Mouse (Mus musculus): ENCODE results near the gene Pkd2. TPM values are rescaled to one million over a fixed set of nuclear protein-coding genes. Genes with fewer than 3 reads are reported as not detected.

The Pkd2 gene
- 123 TPM for polyA plus RNA-seq (2021)

DNA sequence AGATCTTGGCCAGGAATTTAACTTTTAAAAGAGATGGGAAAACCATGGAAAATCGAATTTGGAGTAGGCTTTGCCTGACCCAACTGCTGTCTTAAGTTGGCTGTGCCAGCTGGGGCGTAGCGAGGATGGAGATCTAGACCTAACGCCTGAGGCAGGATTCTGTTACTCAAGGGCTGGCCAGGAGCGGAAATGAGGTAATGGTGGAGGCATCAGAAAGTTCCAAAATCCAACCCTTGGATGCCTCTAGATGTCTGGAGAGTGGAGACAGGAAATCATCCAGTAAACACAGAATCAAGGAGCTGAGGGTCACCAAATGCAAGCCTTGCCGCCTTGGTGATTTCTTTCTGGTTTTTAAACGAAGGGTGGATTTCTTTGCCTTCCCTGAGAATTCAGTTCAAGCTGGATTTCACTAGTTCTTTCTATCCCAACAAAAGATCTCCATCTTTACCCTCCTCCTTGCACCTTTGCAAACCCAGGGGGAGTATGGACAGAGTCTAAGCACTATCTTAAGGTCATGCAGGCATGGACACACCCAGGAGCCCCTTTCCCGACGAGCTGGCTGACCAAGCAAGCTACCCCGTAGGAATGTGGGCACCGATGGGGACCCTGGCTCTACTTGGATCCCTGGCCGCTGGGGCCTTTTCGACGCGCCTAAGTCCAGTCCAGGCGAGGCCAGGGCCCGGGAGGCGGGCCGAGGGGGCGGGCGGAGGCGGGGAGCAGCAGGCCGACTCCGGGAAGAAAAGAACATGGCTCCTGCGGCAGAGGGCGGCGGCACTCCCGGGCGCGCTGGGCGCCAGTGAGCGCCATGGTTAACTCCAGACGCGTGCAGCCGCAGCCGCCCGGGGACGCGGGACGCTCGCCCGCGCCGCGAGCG is at the start of gene Pkd2:
TSS of gene Pkd2 (plus strand) at position 619 of the 874 bp plus-strand sequence.
- TF ChIP-seq CTCF (IDR thresholded peaks at IDR 0.05): no peak
- peak; percentile 91 for ATAC-seq
- in situ Hi-C loops (cut with MboI; ENCODE audit: low pct_unique_long_range_greater_than_20kb): loop anchor here (10.0 to 25.0 kb wide), 2 partner anchors 414 to 853 kb away; partner anchors contain the start of gene Nudt9
- ChIA-PET CTCF (interaction anchor here (0.9 to 1.9 kb wide), 7 partner anchors 12 to 116 kb away, joined by 3 to 5 read pairs (median 3); no protein-coding TSS in a partner anchor), POLR2A (interaction anchor here (0.7 to 1.8 kb wide), 6 partner anchors 13 to 105 kb away, joined by 3 to 11 read pairs (median 4); no protein-coding TSS in a partner anchor)
- H3K27me3 ChIP-seq: no peaks in the 10 kb centered on the region
- DNase-seq (ENCODE audit: low read depth, low spot score): no peak

- TF ChIP-seq CTCF (IDR thresholded peaks at IDR 0.05): no peak
- DNase-seq (ENCODE audit: low read depth, low spot score) (no peak), ATAC-seq (no peak)
- POLR2A ChIA-PET: no interaction called here
- no peaks in the 10 kb centered on the region for H3K27me3 ChIP-seq
- CTCF ChIA-PET: interaction anchor here (1.3 kb wide), 1 partner anchor 22 kb away, joined by 3 read pairs; no protein-coding TSS in a partner anchor
- in situ Hi-C loops (cut with MboI; ENCODE audit: low pct_unique_long_range_greater_than_20kb): loop anchor here (25.0 kb wide), 2 partner anchors 679 to 1029 kb away; no protein-coding TSS in a partner anchor
Measured at GRCm38 (mm10) chr5:104415999-104416398, 43.3 kb upstream of the Pkd2 start.

- no peak for TF ChIP-seq CTCF (IDR thresholded peaks at IDR 0.05)
- ChIA-PET POLR2A (no interaction called here), CTCF (no interaction called here)
- no peak for DNase-seq (ENCODE audit: low read depth, low spot score)
- in situ Hi-C loops (cut with MboI; ENCODE audit: low pct_unique_long_range_greater_than_20kb): loop anchor here (25.0 kb wide), 2 partner anchors 680 to 1030 kb away; no protein-coding TSS in a partner anchor
- no peak for ATAC-seq
- H3K27me3 ChIP-seq: no peaks in the 10 kb centered on the region
Measured at GRCm38 (mm10) chr5:104417028-104417427, 42.2 kb upstream of the Pkd2 start.

- ChIA-PET CTCF (interaction anchor here (2.3 kb wide), 1 partner anchor 9 kb away, joined by 7 read pairs; no protein-coding TSS in a partner anchor), POLR2A (no interaction called here)
- DNase-seq (ENCODE audit: low read depth, low spot score): no peak
- no peaks in the 10 kb centered on the region for H3K27me3 ChIP-seq
- TF ChIP-seq CTCF (IDR thresholded peaks at IDR 0.05): no peak
- in situ Hi-C loops (cut with MboI; ENCODE audit: low pct_unique_long_range_greater_than_20kb): loop anchor here (25.0 kb wide), 2 partner anchors 680 to 1030 kb away; no protein-coding TSS in a partner anchor
- no peak for ATAC-seq
Measured at GRCm38 (mm10) chr5:104417721-104418120, 41.5 kb upstream of the Pkd2 start.

DNA sequence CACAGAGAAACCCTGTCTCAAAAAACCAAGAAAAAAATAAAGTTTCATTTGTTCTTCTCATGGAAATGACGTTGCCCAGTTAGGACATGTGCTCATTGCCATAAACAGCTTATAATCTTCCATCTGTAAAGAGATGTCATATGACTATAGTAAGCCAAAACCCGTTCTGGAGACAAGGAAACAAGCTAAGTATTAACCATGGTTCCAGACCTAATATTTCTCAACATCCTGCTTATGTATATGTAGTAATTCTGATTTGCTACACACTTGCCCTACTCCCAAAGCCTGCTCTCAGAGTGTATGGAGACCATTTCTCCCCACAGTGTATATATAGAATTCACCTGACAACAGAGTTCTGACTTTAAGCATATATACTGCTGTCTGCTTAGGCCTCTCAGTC is 37.2 kb upstream of the Pkd2 start:
- DNase-seq (ENCODE audit: low read depth, low spot score): no peak
- no peaks in the 10 kb centered on the region for H3K27me3 ChIP-seq
- in situ Hi-C loops (cut with MboI; ENCODE audit: low pct_unique_long_range_greater_than_20kb): loop anchor here (25.0 kb wide), 2 partner anchors 685 to 1035 kb away; no protein-coding TSS in a partner anchor
- no peak for ATAC-seq
- ChIA-PET POLR2A (interaction anchor here (0.7 kb wide), 1 partner anchor 14 kb away, joined by 3 read pairs; no protein-coding TSS in a partner anchor), CTCF (interaction anchor here (0.9 to 1.2 kb wide), 3 partner anchors 16 to 23 kb away, joined by 3 read pairs; no protein-coding TSS in a partner anchor)
- TF ChIP-seq CTCF (IDR thresholded peaks at IDR 0.05): no peak

GRCm38 (mm10) chr5:104423861-104424260 is 35.4 kb upstream of the Pkd2 start:
- in situ Hi-C loops (cut with MboI; ENCODE audit: low pct_unique_long_range_greater_than_20kb): loop anchor here (25.0 kb wide), 2 partner anchors 687 to 1037 kb away; no protein-coding TSS in a partner anchor
- no peaks in the 10 kb centered on the region for H3K27me3 ChIP-seq
- no peak for DNase-seq (ENCODE audit: low read depth, low spot score)
- no peak for TF ChIP-seq CTCF (IDR thresholded peaks at IDR 0.05)
- ChIA-PET POLR2A (interaction anchor here (0.9 to 5.2 kb wide), 4 partner anchors 12 to 29 kb away, joined by 3 to 33 read pairs (median 3); partner anchors contain the start of gene Spp1), CTCF (interaction anchor here (0.7 to 3.4 kb wide), 9 partner anchors 9 to 81 kb away, joined by 3 to 21 read pairs (median 5); no protein-coding TSS in a partner anchor)
- peak; percentile 97 for ATAC-seq

DNA sequence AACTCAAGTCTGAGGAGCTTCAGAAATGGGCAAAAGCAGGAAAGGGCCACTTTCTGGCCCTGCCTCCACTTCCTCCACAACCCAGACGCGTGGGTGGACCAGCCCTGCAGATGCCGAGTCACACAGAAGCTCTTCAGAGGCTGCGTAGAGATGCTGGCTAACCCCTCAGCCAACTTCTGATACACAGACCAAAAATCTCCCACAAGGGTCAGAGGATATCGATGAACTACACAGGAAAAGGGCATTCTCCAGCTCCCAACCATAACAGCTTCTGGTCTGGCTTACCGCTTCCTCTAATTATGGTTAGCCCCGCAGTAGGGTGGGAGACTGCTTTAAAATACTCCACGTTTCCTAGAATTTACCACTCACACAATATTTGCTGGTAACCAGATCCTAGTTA is 33.3 kb upstream of the Pkd2 start:
- in situ Hi-C loops (cut with MboI; ENCODE audit: low pct_unique_long_range_greater_than_20kb): no loop called here
- CTCF ChIA-PET: interaction anchor here (1.3 to 3.4 kb wide), 5 partner anchors 8 to 80 kb away, joined by 4 to 21 read pairs (median 9); partner anchors contain the start of gene Spp1
- DNase-seq (ENCODE audit: low read depth, low spot score) (no peak), ATAC-seq (no peak)
- POLR2A ChIA-PET: interaction anchor here (0.9 to 5.2 kb wide), 3 partner anchors 10 to 26 kb away, joined by 3 to 33 read pairs (median 3); partner anchors contain the start of gene Spp1
- no peaks in the 10 kb centered on the region for H3K27me3 ChIP-seq
- TF ChIP-seq CTCF (IDR thresholded peaks at IDR 0.05): no peak

GRCm38 (mm10) chr5:104432886-104433285 is 26.4 kb upstream of the Pkd2 start:
- peak; percentile 77 for TF ChIP-seq CTCF (IDR thresholded peaks at IDR 0.05)
- H3K27me3 ChIP-seq: no peaks in the 10 kb centered on the region
- in situ Hi-C loops (cut with MboI; ENCODE audit: low pct_unique_long_range_greater_than_20kb): no loop called here
- CTCF ChIA-PET: interaction anchor here (1.1 to 6.6 kb wide), 6 partner anchors 9 to 90 kb away, joined by 3 to 115 read pairs (median 4); no protein-coding TSS in a partner anchor
- DNase-seq (ENCODE audit: low read depth, low spot score) (no peak), ATAC-seq (peak; percentile 64)
- POLR2A ChIA-PET: interaction anchor here (1.6 to 6.0 kb wide), 2 partner anchors 13 to 37 kb away, joined by 4 to 27 read pairs; no protein-coding TSS in a partner anchor

GRCm38 (mm10) chr5:104433968-104434565 is 25.2 kb upstream of the Pkd2 start:
- H3K27me3 ChIP-seq: no peaks in the 10 kb centered on the region
- ATAC-seq (no peak), DNase-seq (ENCODE audit: low read depth, low spot score) (no peak)
- CTCF ChIA-PET: interaction anchor here (0.7 to 6.6 kb wide), 15 partner anchors 9 to 99 kb away, joined by 3 to 115 read pairs (median 6); no protein-coding TSS in a partner anchor
- no peak for TF ChIP-seq CTCF (IDR thresholded peaks at IDR 0.05)
- in situ Hi-C loops (cut with MboI; ENCODE audit: low pct_unique_long_range_greater_than_20kb): no loop called here
- POLR2A ChIA-PET: interaction anchor here (0.9 to 6.0 kb wide), 8 partner anchors 9 to 89 kb away, joined by 3 to 56 read pairs (median 16); no protein-coding TSS in a partner anchor

All from Patski (cell line).